Mouse (Mus musculus) gastrocnemius, postnatal 14 days (tissue): Measurements from ENCODE around the gene Ccr7. TPM values are rescaled to one million over a fixed set of nuclear protein-coding genes. Genes with fewer than 3 reads are reported as not detected.

Source experiments
- DNase-seq: peaks from one replicate; pipeline ENCODE4 v3.0.0; 2021; ENCODE audit warnings: mixed read lengths
- intact Hi-C: fragments of 180-260 bp; cut with DNase I; formaldehyde crosslinking; loops from one replicate; pipeline ENCODE4 v1.15.1; 2025; ENCODE audit warnings: low total_unique reads
- total RNA-seq, 2 experiments: library from RNA; stranded (reverse); gene quantifications; 2 replicates each; pipeline ENCODE4 v1.2.3; 2021

The Ccr7 gene
- total RNA-seq, 2 experiments from 2014 or later = 0.10 to 0.11 TPM

DNA sequence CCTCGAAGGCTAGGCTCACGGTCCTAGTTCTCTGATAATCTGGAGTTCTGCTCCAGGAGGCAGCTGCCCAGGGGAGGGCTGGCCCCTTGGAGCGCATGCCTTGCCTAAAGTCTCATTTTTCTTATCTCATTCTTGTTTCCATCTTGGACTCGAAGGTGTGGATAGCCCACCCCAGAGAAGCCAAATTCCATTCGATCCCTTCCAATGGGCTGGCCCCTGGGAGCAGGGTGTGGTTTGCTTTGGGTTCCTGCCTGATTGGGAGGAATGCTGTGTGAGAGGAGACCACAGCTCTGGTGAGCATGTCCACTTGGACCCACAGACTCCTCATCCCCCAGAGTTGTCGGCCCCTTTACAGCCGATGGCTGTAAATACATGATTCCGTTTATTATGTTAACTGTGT is 53.2 kb downstream of the Ccr7 start:
- intact Hi-C loops = no loop called here
- DNase-seq = no peak

DNA sequence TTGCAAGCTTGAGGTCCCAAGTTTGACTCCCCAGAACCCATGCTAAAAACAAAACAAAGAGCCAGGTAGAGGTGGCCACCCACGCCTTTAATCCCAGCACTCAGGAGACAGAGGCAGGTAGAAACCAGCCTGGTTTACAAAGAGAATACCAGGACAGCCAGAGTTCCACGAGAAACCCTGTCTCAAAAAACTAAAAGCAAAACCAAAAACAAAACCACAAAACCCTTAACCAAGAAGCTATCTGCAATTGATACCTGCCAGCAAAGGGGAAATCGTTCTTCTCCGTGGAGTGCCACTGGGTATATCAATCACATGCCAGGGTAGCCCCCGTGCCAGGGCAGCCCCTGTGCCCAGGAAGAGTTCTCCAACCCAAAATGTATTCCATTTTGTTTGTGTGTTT is 54.7 kb downstream of the Ccr7 start:
- DNase-seq = no peak
- intact Hi-C loops = no loop called here

DNA sequence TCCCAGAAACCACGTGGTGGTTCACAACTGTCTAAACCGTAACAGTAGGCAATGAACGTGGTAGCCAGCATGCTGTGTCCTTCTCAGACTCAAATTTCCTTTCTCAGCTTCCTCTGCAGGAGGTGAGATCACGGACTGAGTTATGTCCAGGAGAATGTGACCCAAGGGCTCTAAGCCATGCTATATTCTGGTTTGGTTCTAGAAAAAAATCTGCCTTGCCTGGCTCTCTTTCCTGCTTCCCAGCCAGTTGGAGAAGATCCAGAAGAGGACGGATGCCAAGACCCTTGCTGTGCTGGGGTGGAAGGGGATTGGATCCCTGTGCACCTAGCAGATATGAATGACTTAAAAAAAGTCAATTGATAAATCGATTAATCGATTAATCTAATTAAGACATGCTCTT is 55.4 kb downstream of the Ccr7 start:
- intact Hi-C loops = no loop called here
- DNase-seq = peak; percentile 34

DNA sequence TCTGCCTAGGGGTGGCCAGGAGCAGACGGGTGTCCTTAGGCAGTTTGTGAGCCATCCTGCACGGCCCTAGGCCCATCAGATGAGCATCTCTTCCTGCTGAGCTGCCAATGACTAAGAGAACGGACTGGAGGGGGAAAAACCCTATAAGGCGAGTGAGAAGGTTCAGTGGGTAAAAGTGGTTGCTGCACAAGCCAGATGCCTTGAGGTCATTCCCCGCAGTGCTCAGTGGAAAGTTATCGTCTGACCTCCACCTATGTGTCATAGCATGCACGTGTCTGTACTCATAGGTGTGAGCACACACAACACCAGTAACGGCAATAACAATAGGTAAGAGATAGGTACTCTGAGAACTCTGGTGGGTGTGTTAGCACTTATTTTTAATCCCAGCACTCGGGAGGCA is 56.0 kb downstream of the Ccr7 start:
- intact Hi-C loops = no loop called here

DNA sequence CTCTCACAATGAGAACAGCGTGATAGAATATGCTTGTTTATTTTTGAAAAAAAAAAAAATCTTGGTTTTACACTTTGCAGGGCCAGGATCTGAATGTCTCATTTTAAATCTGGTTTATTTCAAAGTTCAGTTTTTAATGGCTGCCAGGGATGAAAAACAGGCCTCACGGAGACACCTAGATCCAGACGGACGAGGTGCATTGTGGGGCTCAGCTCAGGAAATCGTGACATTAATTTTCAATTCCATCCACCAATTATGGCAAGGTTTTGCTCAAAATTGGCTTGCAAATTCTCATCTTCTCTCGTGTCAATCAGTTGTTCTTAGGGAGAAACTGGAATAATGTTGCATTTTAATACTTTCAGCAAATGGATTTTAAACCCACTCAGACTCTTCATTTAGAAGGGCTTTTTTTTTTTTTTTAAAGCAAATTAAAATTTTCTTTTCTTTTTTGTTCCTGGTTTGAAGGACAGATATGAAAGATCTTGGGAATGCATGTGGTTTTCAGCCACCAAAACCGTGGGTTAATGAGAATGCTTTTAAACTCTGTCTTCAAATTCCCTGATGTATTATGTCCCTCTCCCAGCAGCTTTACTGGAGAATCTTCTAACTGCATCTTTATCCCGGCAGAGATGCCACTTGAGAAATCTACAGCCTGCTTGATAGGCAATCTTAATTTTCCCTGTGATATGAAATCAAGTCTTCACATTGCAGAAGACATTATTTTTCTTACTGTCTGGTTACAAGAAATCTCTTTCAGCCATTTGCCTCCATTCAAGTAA is 57.7 kb downstream of the Ccr7 start:
- intact Hi-C loops = no loop called here
- no peak for DNase-seq

More for the DNA sequence above, 56.0 kb downstream of the Ccr7 start:
- DNase-seq = no peak

DNA sequence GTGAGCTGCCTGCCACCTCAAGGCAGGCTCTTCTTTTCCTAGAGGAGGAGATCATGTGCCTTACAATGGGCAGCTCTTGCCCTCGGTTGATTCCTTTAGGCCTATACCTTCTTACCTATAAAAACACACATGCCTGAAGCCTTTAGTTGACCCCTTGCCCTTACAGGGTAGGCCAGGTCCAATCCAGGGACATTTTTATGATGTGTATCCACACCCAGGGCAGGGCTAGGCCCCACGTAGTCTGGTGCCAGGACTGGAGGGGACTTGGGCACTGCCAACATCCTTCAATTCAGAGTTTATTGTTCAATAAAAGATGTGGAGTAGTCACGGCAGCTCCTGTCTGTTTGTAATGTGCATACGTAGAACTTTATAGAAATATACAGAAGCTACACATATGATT is 58.5 kb downstream of the Ccr7 start:
- intact Hi-C loops = no loop called here
- no peak for DNase-seq

DNA sequence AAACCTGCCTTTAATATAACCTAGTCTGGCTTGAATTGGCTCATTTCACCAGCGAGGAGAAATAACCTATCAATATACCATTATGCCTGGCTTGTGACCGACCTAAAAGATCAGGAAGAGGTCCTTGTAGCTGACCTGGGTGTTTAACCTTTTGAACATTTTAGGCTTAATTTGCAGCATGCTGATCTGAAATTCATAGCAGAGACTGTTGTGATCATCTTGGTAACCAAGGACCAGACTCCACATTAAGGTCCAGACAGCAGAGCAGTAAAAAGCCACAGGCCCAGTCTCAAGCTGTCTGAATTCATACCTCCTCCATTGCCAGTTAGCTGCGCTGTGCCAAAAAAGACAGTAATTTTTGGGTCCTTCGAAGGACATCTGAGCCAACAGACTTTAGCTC is 59.1 kb downstream of the Ccr7 start:
- intact Hi-C loops = no loop called here
- DNase-seq = no peak

DNA sequence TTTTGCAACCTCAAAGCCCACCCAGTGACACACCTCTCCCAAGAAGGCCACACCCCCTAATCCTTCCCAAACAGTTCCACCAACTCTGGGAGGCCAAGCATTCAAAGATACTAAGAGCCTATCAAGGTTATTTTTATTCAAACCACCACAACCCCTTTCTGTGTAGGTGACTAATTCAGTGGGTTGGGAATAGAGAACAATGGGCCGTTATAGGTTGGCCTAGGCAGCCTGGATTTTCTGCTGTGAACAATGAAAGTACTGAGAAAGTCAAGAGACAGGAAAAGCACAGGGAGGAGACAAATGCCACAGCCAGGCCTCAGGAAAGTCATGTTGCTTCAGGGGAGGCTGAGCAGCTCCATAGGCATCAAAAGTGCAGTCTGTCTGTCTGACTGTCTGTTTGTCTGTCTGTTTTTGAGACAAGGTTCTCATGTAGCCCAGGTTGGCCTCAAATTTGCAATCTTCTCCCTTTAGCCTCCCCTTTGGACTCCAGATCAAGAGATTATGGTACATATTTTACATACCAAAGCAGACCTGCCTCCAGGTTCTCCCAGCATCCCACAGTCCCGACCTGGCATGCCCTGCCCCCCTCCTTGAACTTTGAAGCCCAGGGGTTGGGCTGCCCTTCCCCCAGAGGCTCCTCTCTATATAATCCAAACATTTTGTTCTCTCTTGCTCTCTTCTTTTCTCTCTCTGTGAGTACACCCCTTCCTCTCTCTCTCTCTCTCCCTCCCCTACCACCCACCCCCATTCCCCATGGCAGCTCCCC is 59.8 kb downstream of the Ccr7 start:
- intact Hi-C loops = no loop called here
- DNase-seq = no peak

Other genes starting within 250 kb of the Ccr7 start
- gene Cdc6, start 247.3 kb downstream of the Ccr7 start, total RNA-seq = 1 to 10 TPM in 1 of 2 experiments, under 1 TPM in 1; 0.78 to 1.3 TPM
- gene Rara, start 227.3 kb downstream of the Ccr7 start, total RNA-seq = 10 to 100 TPM; 13.7 to 19.7 TPM
- gene Gjd3, start 172.1 kb downstream of the Ccr7 start, total RNA-seq = not detected
- 10 to 100 TPM; 13.8 to 16.9 TPM for gene Top2a, start 130.9 kb downstream of the Ccr7 start, total RNA-seq
- gene Igfbp4, start 113.8 kb downstream of the Ccr7 start, total RNA-seq = 100 to 1,000 TPM in 1 of 2 experiments, 10 to 100 TPM in 1; 76.9 to 104 TPM
- under 1 TPM in 1 of 2 experiments, not detected in 1; 0.10 TPM for gene Tns4, start 65.8 kb downstream of the Ccr7 start, total RNA-seq
- gene Smarce1, start 75.9 kb upstream of the Ccr7 start, total RNA-seq = 10 to 100 TPM; 35.8 to 45.7 TPM
- 10 to 100 TPM in 1 of 2 experiments, 1 to 10 TPM in 1; 8.9 to 11.4 TPM for gene Krt222, start 89.0 kb upstream of the Ccr7 start, total RNA-seq
- not detected for gene Krt24, start 130.2 kb upstream of the Ccr7 start, total RNA-seq
- gene Krt25, start 167.9 kb upstream of the Ccr7 start, total RNA-seq = not detected
- gene Krt26, start 182.9 kb upstream of the Ccr7 start, total RNA-seq = not detected
- gene Krt27, start 196.0 kb upstream of the Ccr7 start, total RNA-seq = not detected
- not detected for gene Krt28, start 219.8 kb upstream of the Ccr7 start, total RNA-seq
- gene Krt10, start 234.3 kb upstream of the Ccr7 start, total RNA-seq = 1 to 10 TPM; 4.5 to 5.7 TPM